Mouse (Mus musculus): Measurements from ENCODE around the gene Fetub. TPM values are rescaled to one million over a fixed set of nuclear protein-coding genes. Genes with fewer than 3 reads are reported as not detected.

The Fetub gene
- total and polyA plus RNA-seq, 3 experiments, result 0.96 TPM; not detected in 2

DNA sequence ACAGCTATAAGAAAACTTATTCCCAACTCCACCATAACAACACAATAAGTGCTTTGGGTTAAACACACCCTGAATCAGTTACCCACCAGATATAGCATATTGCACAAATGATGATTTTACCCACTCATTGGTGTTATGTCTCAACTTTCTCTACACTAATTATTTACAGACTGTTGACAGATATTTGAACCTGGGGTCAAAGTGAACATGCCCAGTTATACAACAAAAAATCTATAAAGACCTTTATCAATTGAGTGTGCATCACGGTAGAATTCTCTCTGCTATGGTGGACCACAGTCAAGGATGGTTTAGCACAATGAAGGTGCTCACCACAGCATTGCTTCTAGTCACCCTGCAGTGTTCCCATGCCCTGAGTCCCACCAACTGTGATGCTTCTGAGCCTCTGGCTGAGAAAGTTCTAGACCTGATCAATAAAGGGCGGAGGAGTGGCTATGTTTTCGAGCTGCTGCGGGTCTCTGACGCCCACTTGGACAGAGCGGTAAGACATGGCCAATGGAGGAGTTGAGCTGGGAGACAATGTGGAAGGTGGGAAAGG, 32.8 kb downstream of the Fetub start, which contains the start of gene Hrg:
Gene Hrg, plus strand, starts transcription at position 233 of the 556 bp plus-strand sequence.
- no peaks in the 10 kb centered on the region for H3K36me3 ChIP-seq (ENCODE audit: control insufficient read depth in 1 of 2, insufficient read depth in 2 of 2, low read length in 2 of 2)
- H3K9ac ChIP-seq (ENCODE audit: control insufficient read depth, low read depth, low read length, poor library complexity, severe bottlenecking), result no peak within 1 kb of the TSS
- H3K27ac ChIP-seq (ENCODE audit: control insufficient read depth, low read depth, low read length), result no peak within 1 kb of the TSS
- H3K27me3 ChIP-seq (ENCODE audit: control insufficient read depth in 1 of 2, insufficient read depth in 2 of 2, low read length in 2 of 2), result no peaks in the 10 kb centered on the region
- DNase-seq (ENCODE audit: low read depth, low spot score), result no peak
- no peaks in the 10 kb centered on the region for H3K79me2 ChIP-seq (ENCODE audit: control insufficient read depth, insufficient read depth, low read length, poor library complexity)
- H3K4me1 ChIP-seq (ENCODE audit: control insufficient read depth in 1 of 2, insufficient read depth in 2 of 2, low read length in 2 of 2), result no peaks in the 10 kb centered on the region
- H3K9me3 ChIP-seq (replicated peaks; ENCODE audit: insufficient read depth, low read length), result no peaks in the 10 kb centered on the region
- TF ChIP-seq MXI1 (IDR thresholded peaks at IDR 0.05; ENCODE audit: low read depth, low read length) (no peak), MAZ (IDR thresholded peaks at IDR 0.05; ENCODE audit: low read depth, low read length) (no peak), NELFE (IDR thresholded peaks at IDR 0.05; ENCODE audit: low read depth, low read length) (no peak), MAX (IDR thresholded peaks at IDR 0.05; ENCODE audit: low read length) (no peak), TBP (IDR thresholded peaks at IDR 0.05; ENCODE audit: low read depth, low read length) (no peak)
- H3K4me3 ChIP-seq (ENCODE audit: control insufficient read depth in 1 of 2, insufficient read depth in 1 of 2, low read depth in 2 of 2, low read length in 2 of 2), result no peak within 1 kb of the TSS

DNA sequence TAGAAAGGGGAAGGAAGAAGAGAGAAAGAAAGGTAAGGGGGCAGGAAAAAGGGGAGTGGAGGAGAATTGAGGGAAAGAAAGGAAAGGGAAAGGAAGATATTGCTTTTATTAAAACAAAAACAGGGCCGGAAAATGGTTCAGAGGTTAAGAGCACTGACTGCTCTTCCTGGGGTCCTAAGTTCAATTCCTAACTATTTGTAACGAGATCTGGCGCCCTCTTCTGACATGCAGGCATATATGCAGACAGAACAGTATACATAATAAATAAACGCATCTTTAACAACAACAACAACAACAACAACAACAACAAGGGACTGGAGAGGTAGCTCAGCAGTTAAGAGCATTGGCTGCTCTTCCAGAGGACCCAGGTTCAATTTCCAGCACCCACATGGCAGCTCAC, 34.9 kb downstream of the Fetub start:
- no peak overlapping the region for H3K9ac ChIP-seq (ENCODE audit: control insufficient read depth, low read depth, low read length, poor library complexity, severe bottlenecking)
- TF ChIP-seq POLR2AphosphoS5 (IDR thresholded peaks at IDR 0.05; ENCODE audit: borderline replicate concordance, low read depth, low read length) (no peak), ZC3H11A (IDR thresholded peaks at IDR 0.05; ENCODE audit: low read depth, low read length) (peak; percentile 38; the same call in 1 of the 2 replicates), RAD21 (IDR thresholded peaks at IDR 0.05; ENCODE audit: low read depth, low read length) (peak; percentile 62), CTCF (IDR thresholded peaks at IDR 0.05 in 2 of 3, conservative IDR thresholded peaks at IDR 0.05 in 1 of 3; ENCODE audit: control insufficient read depth in 1 of 3, insufficient read depth in 1 of 3, low read depth in 2 of 3, low read length in 3 of 3, poor library complexity in 1 of 3, severe bottlenecking in 1 of 3) (peak; percentile 13 to 60 (median 38); a peak in 4 of 6 replicates), MAX (IDR thresholded peaks at IDR 0.05; ENCODE audit: low read length) (no peak), HCFC1 (IDR thresholded peaks at IDR 0.05; ENCODE audit: low read depth, low read length) (no peak), SMC3 (IDR thresholded peaks at IDR 0.05; ENCODE audit: low read depth, low read length) (peak; percentile 66), E2F4 (IDR thresholded peaks at IDR 0.05; ENCODE audit: borderline replicate concordance, low read depth, low read length) (no peak)

DNA sequence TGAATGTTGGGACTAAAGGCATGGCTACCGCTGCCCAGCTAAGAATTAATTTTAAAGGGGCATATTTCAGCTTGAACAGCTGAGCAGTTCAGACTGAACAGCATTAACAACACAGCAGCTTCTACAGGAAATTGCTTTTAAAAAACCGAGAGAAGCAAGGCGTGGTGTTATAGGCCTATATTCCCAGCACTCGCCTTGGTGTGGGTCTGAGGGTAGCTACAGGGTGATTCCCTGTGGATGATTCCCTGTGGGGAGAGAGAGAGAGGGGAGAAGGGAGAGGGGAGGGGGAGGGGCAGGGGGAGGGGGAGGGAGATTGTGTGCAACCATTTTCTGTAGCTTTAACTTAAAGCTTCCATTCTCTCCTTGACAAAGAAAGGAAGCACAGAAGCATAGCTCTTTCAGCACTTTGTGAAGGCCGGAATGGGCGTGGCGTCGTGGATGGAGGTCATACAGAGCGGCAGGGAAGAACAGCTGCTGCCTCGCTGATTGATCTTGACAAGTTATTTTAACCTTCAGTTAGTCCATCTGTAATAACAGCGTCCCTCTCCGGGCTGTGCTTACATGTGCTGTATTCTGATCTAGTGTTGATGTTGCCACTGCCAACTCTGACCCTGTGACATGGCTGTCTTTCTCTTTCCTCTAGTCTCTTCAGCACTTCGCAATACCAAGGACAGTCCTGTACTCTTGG, 37.4 kb downstream of the Fetub start:
- Histone ChIP-seq H3K9ac (ENCODE audit: control insufficient read depth, low read depth, low read length, poor library complexity, severe bottlenecking) (no peak overlapping the region), H3K4me3 (ENCODE audit: control insufficient read depth in 1 of 2, insufficient read depth in 1 of 2, low read depth in 2 of 2, low read length in 2 of 2) (no peak overlapping the region), H3K4me1 (ENCODE audit: control insufficient read depth in 1 of 2, insufficient read depth in 2 of 2, low read length in 2 of 2) (no peaks in the 10 kb centered on the region), H3K27me3 (ENCODE audit: control insufficient read depth in 1 of 2, insufficient read depth in 2 of 2, low read length in 2 of 2) (no peaks in the 10 kb centered on the region; a peak in 2 of 4 replicates), H3K27ac (ENCODE audit: control insufficient read depth, low read depth, low read length) (no peak overlapping the region), H3K36me3 (ENCODE audit: control insufficient read depth in 1 of 2, insufficient read depth in 2 of 2, low read length in 2 of 2) (no peaks in the 10 kb centered on the region), H3K79me2 (ENCODE audit: control insufficient read depth, insufficient read depth, low read length, poor library complexity) (no peaks in the 10 kb centered on the region), H3K9me3 (replicated peaks; ENCODE audit: insufficient read depth, low read length) (no peaks in the 10 kb centered on the region)
- TF ChIP-seq USF2 (IDR thresholded peaks at IDR 0.05; ENCODE audit: borderline replicate concordance in 1 of 2, insufficient read depth in 1 of 2, low read depth in 1 of 2, low read length in 2 of 2) (no peak), E2F4 (IDR thresholded peaks at IDR 0.05; ENCODE audit: borderline replicate concordance, low read depth, low read length) (no peak), NRF1 (IDR thresholded peaks at IDR 0.05; ENCODE audit: insufficient read depth, low read depth, low read length, poor library complexity, severe bottlenecking) (no peak), MXI1 (IDR thresholded peaks at IDR 0.05; ENCODE audit: low read depth, low read length) (no peak), TCF12 (IDR thresholded peaks at IDR 0.05; ENCODE audit: low read depth, low read length) (no peak), GATA1 (IDR thresholded peaks at IDR 0.05; ENCODE audit: low read depth, low read length) (no peak), GABPA (IDR thresholded peaks at IDR 0.05; ENCODE audit: low read depth, low read length) (no peak), KAT2A (conservative IDR thresholded peaks at IDR 0.05; ENCODE audit: low read depth, low read length) (no peak), MAX (IDR thresholded peaks at IDR 0.05; ENCODE audit: low read length) (no peak), MAFK (IDR thresholded peaks at IDR 0.05; ENCODE audit: borderline replicate concordance, low read depth, low read length) (no peak), POLR2A (IDR thresholded peaks at IDR 0.05; ENCODE audit: control insufficient read depth in 1 of 2, insufficient read depth in 1 of 2, low read depth in 1 of 2, low read length in 2 of 2, poor library complexity in 1 of 2) (no peak), ZC3H11A (IDR thresholded peaks at IDR 0.05; ENCODE audit: low read depth, low read length) (no peak), CHD1 (IDR thresholded peaks at IDR 0.05; ENCODE audit: low read depth, low read length) (no peak), TAL1 (IDR thresholded peaks at IDR 0.05; ENCODE audit: low read length) (no peak)
- no peak for DNase-seq (ENCODE audit: low read depth, low spot score)

More for the DNA sequence above, 34.9 kb downstream of the Fetub start:
- Histone ChIP-seq H3K79me2 (ENCODE audit: control insufficient read depth, insufficient read depth, low read length, poor library complexity) (no peaks in the 10 kb centered on the region), H3K4me1 (ENCODE audit: control insufficient read depth in 1 of 2, insufficient read depth in 2 of 2, low read length in 2 of 2) (no peaks in the 10 kb centered on the region), H3K27me3 (ENCODE audit: control insufficient read depth in 1 of 2, insufficient read depth in 2 of 2, low read length in 2 of 2) (no peaks in the 10 kb centered on the region), H3K36me3 (ENCODE audit: control insufficient read depth in 1 of 2, insufficient read depth in 2 of 2, low read length in 2 of 2) (no peaks in the 10 kb centered on the region), H3K9me3 (replicated peaks; ENCODE audit: insufficient read depth, low read length) (no peaks in the 10 kb centered on the region), H3K27ac (ENCODE audit: control insufficient read depth, low read depth, low read length) (no peak overlapping the region), H3K4me3 (ENCODE audit: control insufficient read depth in 1 of 2, insufficient read depth in 1 of 2, low read depth in 2 of 2, low read length in 2 of 2) (no peak overlapping the region)
- peak; percentile 33 for DNase-seq (ENCODE audit: low read depth, low spot score)
